Mouse (Mus musculus) fibroblast of lung, adult 2 months (primary cell): ENCODE data around the gene Dock6.
"Not testable (repeated sequence)": the region's sequence is repeated elsewhere in the genome, so short reads cannot be mapped to it uniquely, and the experiment has no call there.

ENCODE experiments used
- DNase-seq: peaks from one replicate; pipeline ENCODE4 v3.0.0-alpha.2; 2011; ENCODE audit warnings: low read depth

The Dock6 gene

DNA sequence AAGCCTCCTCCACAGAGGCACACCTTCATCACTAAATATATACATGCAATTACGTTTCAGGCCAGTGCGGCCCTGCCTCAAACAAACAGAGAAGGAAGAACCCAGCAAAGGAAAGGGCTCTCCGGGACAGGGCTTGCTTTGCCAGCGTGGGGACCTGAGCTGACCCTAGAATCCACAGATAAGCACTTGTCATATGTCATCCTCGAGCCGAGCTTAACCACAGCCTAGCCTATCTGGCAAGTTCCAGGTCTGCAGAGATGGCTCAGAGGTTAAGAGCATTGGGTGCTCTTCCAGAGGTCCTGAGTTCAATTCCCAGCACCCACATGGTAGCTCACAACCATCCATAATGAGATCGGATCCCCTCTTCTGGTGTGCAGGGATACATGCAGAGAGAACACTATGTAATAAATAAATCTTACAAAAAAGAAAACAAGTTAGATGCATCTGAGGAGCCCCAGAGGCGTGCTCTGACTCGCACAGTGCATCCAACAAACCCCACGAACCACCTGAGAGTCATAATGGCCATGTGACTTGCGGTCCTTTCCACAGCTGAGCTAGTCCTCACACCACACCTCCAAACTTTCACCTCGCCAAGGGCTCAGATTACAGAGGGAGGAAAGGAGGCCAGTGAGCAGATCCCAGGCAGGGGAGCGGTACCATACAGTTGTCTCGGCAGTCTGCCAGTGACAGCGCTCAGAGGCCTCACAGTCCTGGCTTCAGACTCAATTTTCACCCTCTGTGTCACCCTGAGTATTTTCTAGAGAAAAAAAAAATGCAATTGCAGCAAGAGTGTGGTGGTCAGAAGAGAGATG lies 70.6 kb downstream of the Dock6 start:
- DNase-seq, result peak; percentile 78

DNA sequence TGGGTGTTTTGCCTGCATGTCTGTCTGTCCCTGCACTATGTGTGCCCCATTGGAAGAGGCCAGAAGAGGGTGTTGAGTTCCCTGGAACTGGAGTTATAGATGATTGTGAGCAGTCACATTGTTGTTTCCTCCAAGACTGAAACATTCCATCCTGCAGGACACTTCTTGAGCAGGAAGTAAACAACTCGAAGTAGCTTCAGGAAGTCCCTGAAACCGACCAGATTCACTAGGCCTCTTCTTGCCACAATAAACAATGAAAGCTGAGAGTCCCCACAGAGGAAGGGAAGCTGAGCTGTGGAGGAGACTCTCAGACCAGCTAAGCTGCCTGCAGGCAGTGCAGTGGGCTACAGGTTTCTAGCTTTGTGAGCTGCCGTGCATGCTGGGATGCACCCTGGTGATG lies 74.7 kb downstream of the Dock6 start:
- no peak for DNase-seq

GRCm38 (mm10) chr9:21774353-21774752 lies 78.1 kb downstream of the Dock6 start:
- DNase-seq, result no peak

GRCm38 (mm10) chr9:21773396-21773795 lies 79.0 kb downstream of the Dock6 start:
- not testable (repeated sequence) for DNase-seq

DNA sequence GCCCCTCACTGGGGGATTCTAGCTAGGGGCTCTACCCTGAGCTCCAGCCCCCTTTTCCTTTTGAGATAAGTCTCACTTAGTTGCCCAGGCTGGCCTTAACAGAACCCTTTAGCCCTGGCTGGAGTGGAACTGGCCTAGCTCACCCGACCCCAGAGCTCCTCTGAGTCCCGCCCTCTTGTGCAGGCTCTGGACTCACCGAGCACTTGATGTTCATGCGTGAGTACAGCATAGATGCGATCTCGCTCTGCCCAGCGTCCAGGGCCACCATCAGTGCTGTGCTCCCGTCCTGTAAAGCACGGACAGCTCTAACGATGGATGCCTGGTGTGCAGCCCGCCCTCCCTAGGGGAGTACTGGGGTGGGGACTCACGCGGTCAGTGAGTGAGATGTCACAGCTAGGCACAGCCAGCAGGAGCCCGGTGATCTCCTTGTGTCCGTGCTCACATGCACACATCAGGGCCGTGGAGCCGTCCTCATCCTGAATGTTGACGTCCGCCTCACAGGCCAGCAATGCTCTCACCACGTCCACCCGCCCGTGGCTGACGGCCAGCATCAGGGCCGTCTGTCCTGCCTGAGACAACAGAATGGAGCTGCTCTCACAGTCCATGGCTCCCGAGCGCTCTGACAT lies 82.8 kb downstream of the Dock6 start:
- DNase-seq, result no peak

- peak; percentile 79 for DNase-seq
These were observed 83.7 kb downstream of the Dock6 start for GRCm38 (mm10) chr9:21768511-21769411.

GRCm38 (mm10) chr9:21767896-21768295 lies 84.5 kb downstream of the Dock6 start:
- DNase-seq, result peak; percentile 93

DNA sequence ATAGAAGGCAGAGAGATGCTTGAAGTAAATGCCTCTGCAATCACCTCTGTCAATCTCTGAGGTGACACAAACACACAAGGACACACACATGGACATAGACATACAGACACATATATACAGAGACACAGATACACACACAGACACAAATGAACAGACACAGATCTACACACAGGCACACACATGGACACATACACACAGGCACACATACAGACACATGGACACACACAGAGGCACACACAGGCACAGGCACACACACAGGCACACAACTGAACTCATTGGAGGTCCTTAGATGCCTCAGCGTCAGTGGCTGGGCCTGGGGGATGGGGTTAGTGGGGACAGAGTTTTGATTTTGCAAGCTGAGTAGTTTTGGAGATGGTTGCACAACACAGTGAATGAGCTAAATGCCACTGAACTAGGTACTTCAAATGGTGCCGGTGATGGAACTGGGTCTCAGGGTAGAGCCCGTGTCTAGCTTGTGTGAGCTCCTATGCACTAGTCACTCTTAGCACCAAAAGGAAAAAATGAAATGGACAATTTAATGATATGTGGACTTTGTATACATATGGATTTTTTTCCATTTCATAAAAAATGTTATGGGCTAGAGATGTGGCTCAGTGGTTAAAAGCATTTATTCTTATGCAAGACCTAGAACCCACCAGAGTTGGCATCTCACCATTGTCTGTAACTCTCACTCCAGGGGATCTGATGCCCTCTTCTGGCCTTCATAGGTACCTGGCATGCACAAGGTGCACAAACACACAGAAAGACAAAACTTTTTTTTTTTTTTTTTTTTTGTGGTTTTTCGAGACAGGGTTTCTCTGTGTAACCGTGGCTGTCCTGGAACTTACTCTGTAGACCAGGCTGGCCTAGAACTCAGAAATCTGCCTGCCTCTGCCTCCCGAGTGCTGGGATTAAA lies 88.1 kb downstream of the Dock6 start:
- DNase-seq, result no peak

- DNase-seq, result no peak
These were observed 90.3 kb downstream of the Dock6 start for GRCm38 (mm10) chr9:21762135-21762534.

DNA sequence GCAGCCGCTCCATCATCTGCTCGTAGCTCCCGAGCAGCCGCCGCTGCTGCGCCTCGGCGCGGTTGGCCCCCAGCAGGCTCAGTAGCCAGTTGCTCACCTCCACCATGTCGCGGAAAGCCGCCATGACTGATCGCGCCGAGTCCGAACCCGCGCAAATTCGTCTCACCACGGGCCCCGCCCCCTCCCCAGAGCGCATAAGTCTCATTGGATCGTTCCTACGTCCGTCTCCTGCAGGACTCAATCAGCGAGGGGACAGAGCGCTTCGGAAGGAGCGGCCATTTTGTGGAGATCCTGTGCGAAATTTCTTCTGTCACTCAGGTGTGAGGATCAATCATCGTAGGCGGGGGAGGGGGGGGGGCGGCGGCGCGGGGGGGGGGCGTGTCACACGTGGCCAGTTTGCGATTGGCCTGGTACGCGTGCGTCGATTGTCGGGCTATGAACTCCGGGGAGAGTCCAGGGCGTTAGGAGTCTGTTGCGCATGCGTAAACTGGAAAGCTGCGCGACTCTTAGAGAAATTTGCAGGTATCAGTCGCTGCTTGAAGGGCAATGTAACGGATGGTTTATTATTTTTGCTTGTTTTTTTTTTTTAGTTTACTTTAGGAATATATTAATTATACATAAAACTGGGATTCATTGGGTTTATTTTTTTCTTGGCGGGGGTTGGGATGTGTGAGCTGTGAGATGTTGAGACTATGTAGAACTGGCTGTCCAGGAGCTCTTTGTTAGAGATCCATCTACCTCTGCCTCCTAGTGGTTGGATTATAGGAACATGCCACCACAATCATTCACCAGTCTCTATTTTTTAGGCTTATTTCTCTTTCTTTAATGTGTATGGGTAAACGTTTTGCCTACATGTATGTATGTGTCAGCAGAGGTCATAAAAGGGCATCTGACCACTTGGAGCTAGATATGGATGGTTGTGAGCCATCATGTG lies 92.0 kb downstream of the Dock6 start, which contains the start of gene Spc24:
Gene Spc24, minus strand, starts transcription at position 149 of the 934 bp plus-strand sequence.
- DNase-seq, result peak; percentile 85

DNA sequence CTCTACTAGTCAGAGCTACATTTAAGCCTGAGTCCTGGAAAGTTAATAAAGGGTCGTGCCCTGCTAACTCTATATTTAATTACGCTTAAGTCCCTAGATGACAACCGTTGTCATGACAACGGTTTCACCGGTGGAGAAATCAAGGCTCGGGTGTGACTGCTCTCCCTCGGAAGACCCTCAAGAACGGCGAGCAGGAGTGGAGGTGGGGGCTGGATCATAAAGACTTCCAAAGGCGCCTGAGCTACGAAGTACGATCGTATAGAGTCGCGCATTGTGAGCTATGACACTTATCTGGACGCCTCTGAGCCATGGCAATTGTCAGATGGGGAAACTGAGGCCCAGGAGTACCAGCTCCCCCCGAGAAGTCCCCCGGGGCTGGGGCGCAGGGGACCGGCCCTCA lies 92.7 kb downstream of the Dock6 start:
- DNase-seq, result no peak

DNA sequence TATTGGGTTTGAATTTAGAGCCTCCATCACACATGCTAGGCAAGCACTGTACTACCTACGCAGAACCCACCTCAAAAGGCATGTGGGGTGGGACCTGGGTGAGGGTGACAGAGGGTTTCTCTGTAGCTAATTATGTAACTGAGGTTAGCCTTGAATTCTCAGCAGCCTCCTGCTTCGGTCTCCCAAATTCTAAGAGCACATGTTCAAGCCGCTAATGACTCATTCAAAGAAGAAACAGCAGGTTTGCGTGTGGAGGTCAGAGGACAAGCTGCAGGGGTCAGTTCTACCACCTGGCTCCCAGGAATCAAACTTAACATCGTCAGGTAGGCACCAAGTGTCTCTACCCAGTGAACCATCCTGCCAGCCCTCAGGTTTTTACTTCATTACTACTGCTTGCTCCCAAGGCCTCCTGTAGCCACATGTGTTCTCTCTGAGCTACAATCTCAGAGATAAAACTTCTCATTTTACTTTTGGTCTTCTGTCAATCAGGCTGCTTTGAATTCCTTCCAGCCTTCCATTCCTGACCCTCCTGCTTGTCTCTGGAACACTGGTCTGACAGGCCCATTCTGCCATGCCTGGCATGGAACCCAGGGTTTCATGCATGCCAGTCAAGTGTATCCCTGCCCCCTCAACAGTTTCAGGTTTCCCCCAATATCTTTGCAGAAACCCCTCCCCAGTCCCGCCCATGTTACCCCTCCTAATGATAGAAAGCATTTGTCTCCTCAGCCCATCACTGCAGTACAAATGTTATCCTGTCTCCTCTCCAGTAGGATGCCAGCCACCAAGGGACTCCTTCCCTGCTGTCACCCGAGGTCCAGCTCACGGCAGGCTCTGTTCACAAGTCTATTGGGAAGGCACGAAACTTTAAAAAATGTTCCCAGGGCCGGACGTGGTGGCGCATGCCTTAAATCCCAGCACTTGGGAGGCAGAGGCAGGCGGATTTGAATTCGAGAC lies 93.6 kb downstream of the Dock6 start:
- no peak for DNase-seq

- DNase-seq, result no peak
These were observed 97.7 kb downstream of the Dock6 start for GRCm38 (mm10) chr9:21754516-21755321.

DNA sequence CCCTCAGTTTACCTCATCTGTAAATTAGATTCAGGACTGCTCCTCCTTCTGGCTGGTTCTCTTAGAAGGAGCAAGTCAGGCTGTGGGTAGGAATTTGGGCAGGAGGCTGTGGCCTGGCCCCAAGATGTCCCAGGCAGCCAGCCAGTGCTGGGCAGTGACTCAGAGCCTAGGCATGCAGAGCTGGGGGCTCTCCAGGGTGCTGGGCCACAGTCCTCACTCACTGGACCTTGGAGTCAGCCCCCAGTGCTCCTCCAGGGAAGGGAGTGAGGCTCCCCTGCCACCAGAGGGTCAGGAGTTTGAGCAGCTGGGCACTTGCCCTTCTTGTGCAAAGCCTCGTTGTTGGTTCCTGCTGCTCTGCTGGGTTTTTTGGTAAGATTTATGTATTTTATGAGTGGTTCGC lies 98.4 kb downstream of the Dock6 start:
- DNase-seq, result peak; percentile 91

- peak; percentile 78 for DNase-seq
These were observed 100.1 kb downstream of the Dock6 start for GRCm38 (mm10) chr9:21752252-21752792.

- DNase-seq, result peak; percentile 80
These were observed 101.1 kb downstream of the Dock6 start for GRCm38 (mm10) chr9:21751347-21751746.

- no peak for DNase-seq
These were observed 102.1 kb downstream of the Dock6 start for GRCm38 (mm10) chr9:21750370-21750769.
